Mouse (Mus musculus) liver, postnatal 0 days (tissue): Measurements from ENCODE around the gene Gm26602. TPM values are rescaled to one million over a fixed set of nuclear protein-coding genes. Genes with fewer than 3 reads are reported as not detected.

Source experiments
- ATAC-seq: fragments of 200-750 bp; cut with Nextera tagmentation; 2 replicates; pipeline ENCODE4 v1.8.0; 2017; ENCODE audit warnings: mild to moderate bottlenecking, moderate library complexity
- DNase-seq: peaks from one replicate; pipeline ENCODE4 v3.0.0-alpha.2; 2016
- H3K27ac ChIP-seq: fragments of 300-500 bp; sonication (generic); 2 replicates; pipeline ENCODE4 v1.5.1; 2014; ENCODE audit warnings: antibody characterized with exemption, moderate library complexity, mild to moderate bottlenecking, low read depth
- H3K27me3 ChIP-seq: fragments of 300-500 bp; sonication (generic); 2 replicates; pipeline ENCODE4 v1.6.1; 2014; ENCODE audit warnings: low read length, control low read depth, mixed read lengths; ENCODE audit not compliant: insufficient read depth
- H3K36me3 ChIP-seq: fragments of 300-500 bp; sonication (generic); replicated peaks from 2 replicates; pipeline ENCODE4 v1.6.1; 2014; ENCODE audit warnings: mild to moderate bottlenecking, control low read depth, low read length, moderate library complexity, mixed read lengths; ENCODE audit not compliant: insufficient read depth
- H3K4me1 ChIP-seq: fragments of 300-500 bp; sonication (generic); 2 replicates; pipeline ENCODE4 v1.6.1; 2014; ENCODE audit warnings: antibody characterized with exemption, mild to moderate bottlenecking, control low read depth; ENCODE audit not compliant: insufficient read depth
- H3K4me2 ChIP-seq: fragments of 300-500 bp; sonication (generic); 2 replicates; pipeline ENCODE4 v1.6.1; 2014; ENCODE audit warnings: low read depth, mild to moderate bottlenecking, low read length, moderate library complexity, mixed read lengths
- H3K4me3 ChIP-seq: fragments of 300-500 bp; sonication (generic); 2 replicates; pipeline ENCODE4 v1.5.1; 2014; ENCODE audit warnings: low read depth, low read length
- H3K9ac ChIP-seq: fragments of 300-500 bp; sonication (generic); replicated peaks from 2 replicates; pipeline ENCODE4 v1.6.1; 2014; ENCODE audit warnings: mild to moderate bottlenecking, moderate library complexity
- H3K9me3 ChIP-seq: fragments of 300-500 bp; sonication (generic); 2 replicates; pipeline ENCODE4 v1.6.1; 2016; ENCODE audit warnings: mild to moderate bottlenecking, control low read depth, low read length, mixed read lengths
- CTCF ChIP-seq: sonication (generic); IDR thresholded peaks from 2 replicates; pipeline ENCODE4 v1.5.1; 2016; ENCODE audit warnings: antibody characterized with exemption, low read depth
- EP300 ChIP-seq: IDR thresholded peaks from 2 replicates; pipeline ENCODE4 v1.6.1; 2016; ENCODE audit warnings: antibody characterized with exemption, low read depth, mild to moderate bottlenecking
- WGBS: fragments of 180-500 bp; shearing (Covaris S2); extraction: QIAGEN DNeasy Blood & Tissue Kit; methylation state at CpG from one replicate; pipeline ENCODE4 v1.1.7; 2014; ENCODE audit not compliant: insufficient replicate concordance; 5-methylcytosine and 5-hydroxymethylcytosine counted together
- polyA plus RNA-seq: library from polyadenylated mRNA; unstranded; fragments of >200 nt; fragmentation: Nextera tagmentation; extraction: Ambion mirVana; gene quantifications from 2 replicates; pipeline ENCODE4 v1.2.1, GENCODE M21; 2015

The Gm26602 gene
- polyA plus RNA-seq, 1 experiment from 2014 or later, result not detected

DNA sequence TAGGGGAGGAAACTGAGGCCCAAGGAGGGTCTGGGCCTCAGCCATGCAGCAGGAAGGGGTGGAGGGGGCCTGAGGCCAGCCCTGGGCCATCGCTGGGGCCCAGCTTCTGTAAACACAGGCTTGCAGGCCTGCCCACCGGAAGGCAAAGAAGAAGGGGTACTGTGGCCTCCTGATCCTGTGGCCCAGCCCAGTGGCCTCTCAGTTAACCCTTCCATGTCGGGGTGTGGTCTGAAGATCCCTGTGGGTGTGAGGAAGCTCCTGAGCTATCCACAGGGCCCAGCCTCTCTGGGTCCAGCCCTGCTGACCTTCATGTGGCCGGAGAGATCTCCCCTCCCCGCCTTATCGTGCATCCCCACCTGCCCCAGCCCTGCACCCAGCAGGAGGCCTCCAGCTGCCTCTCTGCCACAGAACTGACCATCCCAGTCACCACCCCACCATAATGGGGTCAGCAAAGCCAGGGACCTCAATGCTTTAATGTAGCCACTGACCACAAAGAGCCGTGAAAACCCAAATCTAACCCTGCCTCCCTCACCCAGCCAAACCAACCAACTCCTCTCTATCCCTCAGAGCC lies 36.2 kb downstream of the Gm26602 start:
- TF ChIP-seq EP300 (no peak), CTCF (no peak)
- Histone ChIP-seq H3K27ac (peak overlapping the region; percentile 70), H3K4me2 (peak overlapping the region; percentile 57), H3K36me3 (peaks cover 36% of the 10 kb centered on the region), H3K9me3 (no peaks in the 10 kb centered on the region), H3K4me3 (peak overlapping the region; percentile 1; the same call in 1 of the 2 replicates), H3K9ac (peak overlapping the region; percentile 48), H3K27me3 (no peaks in the 10 kb centered on the region), H3K4me1 (peaks cover 41% of the 10 kb centered on the region)
- ATAC-seq (peak; percentile 42; the same call in 1 of the 2 replicates), DNase-seq (peak; percentile 51)
- 21% methylated on average over 6 of the region's 7 CpGs for WGBS

DNA sequence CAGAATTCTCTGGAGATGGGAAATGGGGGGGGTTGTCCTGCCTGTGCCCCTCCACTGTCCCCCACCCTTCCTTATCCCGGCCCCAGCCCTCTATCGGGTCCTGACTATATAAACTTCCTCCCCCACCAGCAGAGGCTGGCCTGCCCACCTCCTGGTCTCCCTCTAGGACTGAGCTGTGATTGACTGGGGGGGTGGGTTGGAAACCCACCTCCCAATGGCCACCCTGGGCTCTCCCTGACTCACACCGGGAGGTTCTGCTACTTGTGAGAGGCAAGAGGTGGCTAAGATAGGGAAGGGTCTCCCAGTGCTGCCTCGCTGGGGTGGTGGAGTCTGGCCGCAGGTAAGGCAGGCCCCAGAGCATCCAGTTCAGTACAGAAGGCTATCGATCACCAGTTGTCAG lies 36.8 kb downstream of the Gm26602 start:
- ATAC-seq (no peak), DNase-seq (no peak)
- Histone ChIP-seq H3K4me1 (peaks cover 38% of the 10 kb centered on the region), H3K27ac (no peak overlapping the region), H3K27me3 (no peaks in the 10 kb centered on the region), H3K9me3 (no peaks in the 10 kb centered on the region), H3K4me3 (no peak overlapping the region), H3K4me2 (no peak overlapping the region), H3K9ac (no peak overlapping the region; the same call in 1 of the 2 replicates), H3K36me3 (peaks cover 37% of the 10 kb centered on the region)
- WGBS, result 71% methylated on average over 6 of the region's 6 CpGs
- no peak for TF ChIP-seq EP300
- no peak for TF ChIP-seq CTCF

DNA sequence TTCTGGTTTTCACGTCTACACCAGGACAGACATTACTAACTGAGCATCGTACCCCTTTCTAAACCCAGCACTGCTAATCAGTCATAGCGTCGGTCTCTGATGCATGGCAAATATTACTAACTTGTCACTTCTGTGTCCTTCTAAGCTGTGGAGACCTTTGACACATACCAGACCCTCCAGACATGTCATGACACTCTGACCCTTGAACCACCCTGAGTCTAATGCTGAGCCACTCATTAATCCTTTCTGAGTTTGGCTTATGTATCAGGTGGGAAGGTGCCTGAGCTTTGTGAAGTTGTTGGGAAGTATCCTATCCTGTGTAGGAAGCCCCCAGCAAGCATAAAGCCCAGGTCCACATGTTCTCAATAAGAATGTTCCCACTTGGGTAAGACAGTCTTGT lies 39.2 kb downstream of the Gm26602 start:
- WGBS, result 72% methylated on average over 4 of the region's 4 CpGs
- no peak overlapping the region for H3K4me2 ChIP-seq
- no peaks in the 10 kb centered on the region for H3K9me3 ChIP-seq
- H3K27me3 ChIP-seq, result no peaks in the 10 kb centered on the region
- H3K9ac ChIP-seq, result no peak overlapping the region
- peaks cover 46% of the 10 kb centered on the region for H3K36me3 ChIP-seq
- no peak overlapping the region for H3K4me3 ChIP-seq
- peaks cover 19% of the 10 kb centered on the region for H3K4me1 ChIP-seq
- no peak for ATAC-seq
- TF ChIP-seq EP300, result no peak
- no peak for TF ChIP-seq CTCF
- no peak overlapping the region for H3K27ac ChIP-seq
- DNase-seq, result no peak

DNA sequence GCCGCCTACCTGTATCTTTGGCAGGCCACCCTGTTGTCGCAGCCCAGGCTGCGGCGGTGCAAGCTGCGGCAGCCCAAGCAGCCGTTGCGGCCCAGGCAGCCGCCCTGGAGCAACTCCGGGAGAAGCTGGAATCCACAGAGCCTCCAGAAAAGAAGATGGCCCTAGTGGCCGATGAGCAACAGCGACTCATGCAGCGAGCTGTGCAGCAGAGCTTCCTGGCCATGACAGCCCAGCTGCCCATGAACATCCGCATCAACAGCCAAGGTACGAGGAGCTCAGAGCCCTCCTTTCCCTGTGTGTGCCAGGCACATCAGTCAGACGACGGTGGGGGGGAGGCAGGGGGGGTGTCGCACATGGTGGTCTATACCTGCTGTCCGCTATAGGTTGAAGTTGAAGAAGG lies 40.0 kb downstream of the Gm26602 start:
- Histone ChIP-seq H3K9me3 (no peaks in the 10 kb centered on the region), H3K27me3 (no peaks in the 10 kb centered on the region), H3K36me3 (peaks cover 46% of the 10 kb centered on the region), H3K4me3 (no peak overlapping the region), H3K4me1 (peaks cover 11% of the 10 kb centered on the region), H3K27ac (no peak overlapping the region), H3K9ac (no peak overlapping the region), H3K4me2 (no peak overlapping the region)
- ATAC-seq (no peak), DNase-seq (no peak)
- TF ChIP-seq EP300 (no peak), CTCF (no peak)
- 87% methylated on average over 18 of the region's 18 CpGs for WGBS

DNA sequence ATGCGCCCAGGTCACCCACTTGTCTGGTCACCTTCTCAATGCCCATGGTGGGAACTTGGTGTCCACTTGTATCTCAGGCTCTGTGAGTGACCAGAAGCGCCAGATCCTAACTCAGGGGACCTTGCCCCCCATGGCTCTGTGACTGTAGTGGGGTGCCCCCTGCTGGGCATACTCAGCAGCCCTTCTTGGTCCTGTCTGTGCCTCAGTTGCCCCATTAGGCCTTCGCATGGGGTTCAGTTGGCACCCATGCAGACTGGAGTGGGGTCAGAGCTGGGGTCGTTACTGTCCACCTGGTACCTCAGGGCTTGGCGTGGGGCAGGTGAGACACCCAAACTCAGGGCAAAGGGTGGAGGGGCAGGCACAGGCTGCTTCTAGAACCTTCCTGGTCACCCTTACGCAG lies 43.3 kb downstream of the Gm26602 start:
- ATAC-seq, result no peak
- Histone ChIP-seq H3K27me3 (no peaks in the 10 kb centered on the region), H3K27ac (no peak overlapping the region), H3K4me1 (peaks cover 3% of the 10 kb centered on the region), H3K9me3 (no peaks in the 10 kb centered on the region), H3K9ac (no peak overlapping the region), H3K4me2 (no peak overlapping the region), H3K4me3 (no peak overlapping the region), H3K36me3 (peaks cover 37% of the 10 kb centered on the region)
- no peak for TF ChIP-seq EP300
- peak; percentile 81 for TF ChIP-seq CTCF
- 76% methylated on average over 6 of the region's 6 CpGs for WGBS
- DNase-seq, result peak; percentile 62

DNA sequence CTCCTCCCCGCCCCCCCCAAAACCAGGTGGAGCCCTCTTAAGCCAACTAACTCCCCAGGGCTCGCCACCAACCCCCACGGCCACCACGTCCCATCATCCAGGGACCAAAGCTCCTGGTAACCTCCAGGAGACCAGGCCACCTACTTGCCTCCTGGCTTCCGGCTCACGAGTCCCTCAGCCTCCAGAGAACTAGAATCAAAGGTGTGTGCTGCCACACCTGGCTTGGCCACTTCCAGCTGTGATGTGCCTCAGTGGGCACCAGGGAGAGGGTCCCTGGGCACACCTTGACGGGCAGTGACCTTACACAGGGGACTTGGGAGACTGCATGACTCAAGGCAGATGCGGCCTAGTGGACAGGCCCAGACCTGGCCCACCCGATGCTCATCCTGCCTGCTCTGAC lies 45.0 kb downstream of the Gm26602 start:
- no peaks in the 10 kb centered on the region for H3K27me3 ChIP-seq
- DNase-seq (no peak), ATAC-seq (no peak)
- WGBS, result 79% methylated on average over 9 of the region's 9 CpGs
- no peak overlapping the region for H3K9ac ChIP-seq
- H3K4me1 ChIP-seq, result peaks cover 9% of the 10 kb centered on the region
- no peak overlapping the region for H3K27ac ChIP-seq
- H3K36me3 ChIP-seq, result peaks cover 21% of the 10 kb centered on the region
- H3K4me2 ChIP-seq, result no peak overlapping the region
- H3K9me3 ChIP-seq, result no peaks in the 10 kb centered on the region
- H3K4me3 ChIP-seq, result no peak overlapping the region
- no peak for TF ChIP-seq EP300
- no peak for TF ChIP-seq CTCF

DNA sequence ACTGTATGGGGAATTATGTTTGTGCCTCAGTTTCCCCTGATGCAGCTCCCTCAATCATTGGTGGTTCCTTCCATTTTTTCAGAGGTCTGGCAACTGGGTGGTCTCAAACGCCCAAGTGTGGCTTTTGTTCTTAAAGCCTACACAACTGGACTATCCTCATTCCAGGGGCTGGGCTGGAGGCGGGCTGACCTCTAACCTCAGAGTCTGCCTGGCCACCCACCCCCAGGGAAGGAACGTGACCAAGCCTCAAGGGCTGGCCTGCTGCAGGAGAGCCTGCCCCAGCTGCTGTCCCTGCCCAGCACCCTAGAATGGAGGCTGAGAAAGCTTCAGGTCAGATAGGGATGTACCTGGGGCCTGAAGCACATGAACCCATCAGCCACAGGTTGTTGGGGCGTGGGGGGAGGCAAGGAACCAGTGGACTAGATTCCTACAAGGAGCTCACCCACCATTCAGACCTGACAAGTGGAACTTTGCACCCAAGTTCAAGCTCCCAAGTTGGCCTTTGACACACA lies 46.0 kb downstream of the Gm26602 start:
- peaks cover 14% of the 10 kb centered on the region for H3K36me3 ChIP-seq
- H3K4me3 ChIP-seq, result no peak overlapping the region
- ATAC-seq, result no peak
- WGBS, result 51% methylated on average over 4 of the region's 4 CpGs
- H3K4me2 ChIP-seq, result no peak overlapping the region
- peaks cover 15% of the 10 kb centered on the region for H3K4me1 ChIP-seq
- H3K9ac ChIP-seq, result no peak overlapping the region
- H3K27ac ChIP-seq, result no peak overlapping the region
- no peaks in the 10 kb centered on the region for H3K9me3 ChIP-seq
- H3K27me3 ChIP-seq, result no peaks in the 10 kb centered on the region
- TF ChIP-seq CTCF (no peak), EP300 (no peak)
- DNase-seq, result no peak
